ENCODE assay signal across 14 mouse cellular contexts in genomic region chr6:54084046-54084445, GRCm38 (mm10).
"Had no signal": no experiment of that assay in that cellular context is flagged by ENCODE, and none has a peak within 500 bp of the region (broad histone marks: within the 10 kb centered on the region; RNA-seq: fewer than 3 reads in every experiment).

No protein-coding gene starts in this region.

- H3K36me3 ChIP-seq: midbrain, embryonic 13.5 days; midbrain, embryonic 15.5 days; neural tube, embryonic 12.5 days had no signal

- H3K9me3 ChIP-seq: megakaryocyte, embryonic 14.5 days; midbrain, embryonic 13.5 days; midbrain, embryonic 15.5 days; neural tube, embryonic 12.5 days had no signal

- H3K4me1 ChIP-seq: midbrain, embryonic 13.5 days; midbrain, embryonic 15.5 days; neural tube, embryonic 12.5 days had no signal

- DNase-seq: lung, adult 18-20 months; lung, embryonic 14.5 days; lung, postnatal 10 days; lung, postnatal 36 days; right cerebral cortex, postnatal 14 days; thymus, adult 18-20 months; thymus, postnatal 14 days; thymus, postnatal 36 days had no signal

- H3K4me2 ChIP-seq: lung, embryonic 14.5 days; midbrain, embryonic 11.5 days; midbrain, embryonic 13.5 days; midbrain, embryonic 15.5 days; neural tube, embryonic 12.5 days had no signal

- ATAC-seq: midbrain, embryonic 13.5 days; midbrain, embryonic 15.5 days had no signal

- H3K4me3 ChIP-seq: megakaryocyte, embryonic 14.5 days; midbrain, embryonic 13.5 days; midbrain, embryonic 15.5 days; neural tube, embryonic 12.5 days had no signal

- H3K27ac ChIP-seq: macrophage; midbrain, embryonic 13.5 days; midbrain, embryonic 15.5 days; neural tube, embryonic 12.5 days had no signal

- H3K9ac ChIP-seq: lung, embryonic 14.5 days; midbrain, embryonic 13.5 days; midbrain, embryonic 15.5 days; neural tube, embryonic 12.5 days had no signal

- H3K27me3 ChIP-seq: megakaryocyte, embryonic 14.5 days; midbrain, embryonic 13.5 days; midbrain, embryonic 15.5 days; neural tube, embryonic 12.5 days had no signal
